Comparison of ENCODE assay signal across 12 mouse cellular contexts in the genomic region with DNA sequence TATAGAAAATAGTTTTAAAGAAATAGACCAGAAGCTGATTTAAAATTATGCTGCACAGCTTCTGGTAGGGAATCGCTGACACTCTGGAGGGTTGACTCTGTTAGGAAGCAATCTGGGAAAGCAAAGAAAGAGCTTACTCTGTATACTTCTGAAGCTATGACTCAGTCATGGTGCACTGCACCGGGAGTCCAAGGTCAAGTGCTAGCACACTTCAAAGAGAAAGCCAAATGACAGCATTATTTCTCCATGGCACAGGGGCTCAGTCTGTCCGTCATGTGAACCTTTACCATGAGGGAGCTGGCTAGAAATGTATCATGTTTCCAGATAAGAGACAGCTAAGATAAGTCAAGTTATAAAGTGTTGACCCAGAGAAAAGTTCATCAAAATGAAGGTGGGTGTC.
"Had no signal": no experiment of that assay in that cellular context is flagged by ENCODE, and none has a peak within 500 bp of the region (broad histone marks: within the 10 kb centered on the region; RNA-seq: fewer than 3 reads in every experiment).

No protein-coding gene starts in this region.

- H3K4me1 ChIP-seq: limb, embryonic 12.5 days; liver, embryonic 13.5 days; lung, embryonic 15.5 days; midbrain, embryonic 10.5 days; neural tube, embryonic 12.5 days had no signal

- ATAC-seq: liver, postnatal 0 days had no signal

- H3K4me3 ChIP-seq: layer of hippocampus, adult 2 months; limb, embryonic 12.5 days; liver, embryonic 13.5 days; lung, embryonic 15.5 days; midbrain, embryonic 10.5 days; neural tube, embryonic 12.5 days had no signal

- H3K9ac ChIP-seq: limb, embryonic 12.5 days; liver, embryonic 13.5 days; liver, postnatal 0 days; lung, embryonic 15.5 days; neural tube, embryonic 12.5 days had no signal

- H3K9me3 ChIP-seq: limb, embryonic 12.5 days; liver, embryonic 13.5 days; lung, embryonic 15.5 days; midbrain, embryonic 10.5 days; neural tube, embryonic 12.5 days had no signal

- H3K27me3 ChIP-seq: limb, embryonic 12.5 days; liver, embryonic 13.5 days; lung, embryonic 15.5 days; neural tube, embryonic 12.5 days had no signal

- H3K36me3 ChIP-seq: limb, embryonic 12.5 days; liver, embryonic 13.5 days; lung, embryonic 15.5 days; midbrain, embryonic 10.5 days; neural tube, embryonic 12.5 days had no signal

- H3K4me2 ChIP-seq: limb, embryonic 12.5 days; liver, embryonic 13.5 days; lung, embryonic 15.5 days; neural tube, embryonic 12.5 days had no signal

- DNase-seq: kidney, postnatal 25 days; liver; liver, embryonic 13.5 days; liver, postnatal 0 days; midbrain, embryonic 14.5 days; thymus, postnatal 4 days had no signal

- H3K27ac ChIP-seq: layer of hippocampus, adult 2 months; limb, embryonic 12.5 days; liver, embryonic 13.5 days; lung, embryonic 15.5 days; midbrain, embryonic 10.5 days; neural tube, embryonic 12.5 days; stomach, postnatal 0 days had no signal
